Mouse (Mus musculus): ENCODE results near the gene Adgrl2. TPM values are rescaled to one million over a fixed set of nuclear protein-coding genes. Genes with fewer than 3 reads are reported as not detected.

The Adgrl2 gene
- polyA plus RNA-seq, 1 experiment from 2014 or later = 80.2 TPM

DNA sequence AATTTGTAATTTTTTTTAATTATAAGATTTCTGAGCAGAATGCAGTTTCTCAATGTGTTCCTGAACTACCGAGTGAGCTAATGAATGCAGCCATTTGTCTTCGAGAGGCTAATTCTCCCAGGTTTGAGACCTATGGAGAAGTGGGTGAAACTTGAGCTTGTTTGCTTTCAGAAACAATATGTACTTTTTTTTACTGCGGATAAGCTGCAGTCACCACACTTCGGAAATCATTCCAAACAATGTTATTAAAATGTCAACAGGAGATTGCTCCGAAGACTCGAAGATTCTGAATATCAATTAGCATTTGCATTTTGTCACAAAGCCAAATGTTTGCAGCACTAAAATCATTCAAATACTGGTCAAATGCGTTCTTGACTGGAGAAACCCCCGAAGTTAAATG, 701 bp upstream of the Adgrl2 start:
- DNase-seq (ENCODE audit: low spot score) = no peak

DNA sequence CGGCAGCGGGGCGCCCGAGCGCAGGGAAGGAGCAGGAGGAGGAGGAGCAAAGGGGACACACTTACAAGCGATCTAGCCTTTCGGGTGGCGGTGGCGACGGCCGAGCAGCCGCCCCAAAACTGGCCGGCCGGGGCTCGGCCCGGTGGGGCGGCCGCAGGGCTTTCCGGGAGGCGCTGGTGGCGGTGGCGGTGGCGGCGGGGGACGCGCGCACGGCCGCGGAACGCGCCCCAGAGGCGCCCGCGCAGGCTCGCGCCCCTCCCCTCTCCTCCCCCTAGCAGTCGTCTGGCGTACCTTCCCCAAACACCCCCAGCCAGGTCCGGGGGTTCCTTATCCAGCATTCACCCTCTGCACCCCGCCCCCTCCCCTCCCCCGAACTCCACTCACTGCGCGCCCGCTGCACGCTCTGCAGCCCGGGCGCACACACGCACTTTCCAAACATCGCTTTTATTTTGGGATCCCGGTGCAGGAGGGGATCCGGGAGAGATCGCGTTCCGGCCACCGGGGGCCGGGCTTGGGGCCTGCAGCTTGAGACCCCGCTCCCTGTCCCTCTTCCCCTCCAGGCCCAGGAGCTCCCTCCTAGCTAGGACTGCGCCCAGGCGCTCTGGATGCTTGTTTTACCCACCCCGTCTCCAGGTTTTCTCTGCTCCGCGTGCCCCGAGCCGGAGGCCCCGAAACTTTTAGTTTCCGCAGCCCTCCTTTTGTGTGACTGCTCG, 381 bp downstream of the Adgrl2 start:
- Histone ChIP-seq H3K27ac (replicated peaks; ENCODE audit: low read depth, low read length) (peak overlapping the region; percentile 100), H3K4me1 (ENCODE audit: control insufficient read depth, insufficient read depth, low read length) (peaks cover 23% of the 10 kb centered on the region), H3K27me3 (replicated peaks; ENCODE audit: control insufficient read depth, insufficient read depth, low read length) (no peaks in the 10 kb centered on the region), H3K36me3 (ENCODE audit: control insufficient read depth, insufficient read depth, low read length) (no peaks in the 10 kb centered on the region), H3K9ac (ENCODE audit: low read depth, low read length) (peak overlapping the region; percentile 99), H3K4me2 (ENCODE audit: low read depth, low read length) (peak overlapping the region; percentile 83), H3K9me3 (ENCODE audit: control insufficient read depth, low read length) (no peaks in the 10 kb centered on the region), H3K4me3 (ENCODE audit: low read depth, low read length) (peak overlapping the region; percentile 97)
- WGBS = 0% methylated on average over 20 of the region's 68 CpGs
- peak; percentile 75 for ATAC-seq (ENCODE audit: low read depth)
- DNase-seq (ENCODE audit: low spot score) = peak; percentile 95

More for the DNA sequence above, 701 bp upstream of the Adgrl2 start:
- H3K9me3 ChIP-seq (ENCODE audit: control insufficient read depth, low read length) = no peaks in the 10 kb centered on the region
- no peaks in the 10 kb centered on the region for H3K36me3 ChIP-seq (ENCODE audit: control insufficient read depth, insufficient read depth, low read length)
- no peak for ATAC-seq (ENCODE audit: low read depth)
- no peaks in the 10 kb centered on the region for H3K27me3 ChIP-seq (replicated peaks; ENCODE audit: control insufficient read depth, insufficient read depth, low read length)
- WGBS = 4% methylated on average over 8 of the region's 8 CpGs
- H3K4me2 ChIP-seq (ENCODE audit: low read depth, low read length) = peak overlapping the region; percentile 83
- H3K9ac ChIP-seq (ENCODE audit: low read depth, low read length) = peak overlapping the region; percentile 99; the same call in 1 of the 2 replicates
- peak overlapping the region; percentile 97 for H3K4me3 ChIP-seq (ENCODE audit: low read depth, low read length)
- H3K4me1 ChIP-seq (ENCODE audit: control insufficient read depth, insufficient read depth, low read length) = peaks cover 17% of the 10 kb centered on the region
- peak overlapping the region; percentile 100 for H3K27ac ChIP-seq (replicated peaks; ENCODE audit: low read depth, low read length)

DNA sequence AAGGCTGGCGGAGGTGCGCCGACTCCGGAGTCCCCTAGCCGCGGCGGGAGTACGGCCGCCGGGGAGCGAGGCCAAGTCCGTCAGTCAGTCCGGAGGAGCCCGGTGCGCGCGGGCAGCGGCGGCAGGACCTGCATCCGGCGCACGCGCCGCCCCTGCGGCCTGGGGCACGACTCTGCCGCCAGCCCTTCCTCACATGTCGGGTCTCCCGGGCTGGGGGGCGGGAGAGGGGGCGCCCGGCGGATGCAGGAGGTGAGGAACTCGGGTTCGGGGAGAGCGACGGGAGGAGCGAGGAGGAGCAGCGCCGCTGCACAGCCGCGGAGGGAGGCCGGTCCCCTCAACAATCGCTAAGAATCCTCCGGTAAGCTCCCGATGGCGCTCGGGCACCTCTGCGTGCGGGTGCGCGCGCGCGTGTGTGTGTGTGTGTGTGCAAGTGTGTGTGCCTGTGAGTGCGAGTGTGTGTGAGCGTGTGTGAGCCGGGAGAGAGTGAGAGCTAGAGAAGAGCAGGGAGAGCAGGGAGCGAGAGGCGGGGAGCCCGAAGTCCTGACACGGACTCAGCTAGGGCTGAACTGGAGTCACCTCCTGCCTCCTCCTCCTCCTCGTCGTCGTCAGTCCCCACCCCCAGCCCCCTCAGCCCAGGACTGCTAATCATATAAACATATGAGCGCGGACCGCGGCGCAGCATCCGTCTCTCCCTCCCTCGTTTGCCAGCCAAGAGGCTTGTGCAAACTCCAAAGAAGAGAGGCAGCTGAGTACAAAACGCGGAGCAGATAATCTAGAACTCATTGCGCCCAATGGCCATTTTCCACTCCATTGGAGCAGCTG, 1.1 kb downstream of the Adgrl2 start:
- Histone ChIP-seq H3K27me3 (replicated peaks; ENCODE audit: control insufficient read depth, insufficient read depth, low read length) (no peaks in the 10 kb centered on the region), H3K4me2 (ENCODE audit: low read depth, low read length) (peak overlapping the region; percentile 83), H3K36me3 (ENCODE audit: control insufficient read depth, insufficient read depth, low read length) (no peaks in the 10 kb centered on the region), H3K9ac (ENCODE audit: low read depth, low read length) (peak overlapping the region; percentile 99), H3K9me3 (ENCODE audit: control insufficient read depth, low read length) (no peaks in the 10 kb centered on the region), H3K27ac (replicated peaks; ENCODE audit: low read depth, low read length) (peak overlapping the region; percentile 100), H3K4me1 (ENCODE audit: control insufficient read depth, insufficient read depth, low read length) (peaks cover 31% of the 10 kb centered on the region), H3K4me3 (ENCODE audit: low read depth, low read length) (peak overlapping the region; percentile 97)
- WGBS = 0% methylated on average over 24 of the region's 75 CpGs
- DNase-seq (ENCODE audit: low spot score) (peak; percentile 97), ATAC-seq (ENCODE audit: low read depth) (peak; percentile 90)

DNA sequence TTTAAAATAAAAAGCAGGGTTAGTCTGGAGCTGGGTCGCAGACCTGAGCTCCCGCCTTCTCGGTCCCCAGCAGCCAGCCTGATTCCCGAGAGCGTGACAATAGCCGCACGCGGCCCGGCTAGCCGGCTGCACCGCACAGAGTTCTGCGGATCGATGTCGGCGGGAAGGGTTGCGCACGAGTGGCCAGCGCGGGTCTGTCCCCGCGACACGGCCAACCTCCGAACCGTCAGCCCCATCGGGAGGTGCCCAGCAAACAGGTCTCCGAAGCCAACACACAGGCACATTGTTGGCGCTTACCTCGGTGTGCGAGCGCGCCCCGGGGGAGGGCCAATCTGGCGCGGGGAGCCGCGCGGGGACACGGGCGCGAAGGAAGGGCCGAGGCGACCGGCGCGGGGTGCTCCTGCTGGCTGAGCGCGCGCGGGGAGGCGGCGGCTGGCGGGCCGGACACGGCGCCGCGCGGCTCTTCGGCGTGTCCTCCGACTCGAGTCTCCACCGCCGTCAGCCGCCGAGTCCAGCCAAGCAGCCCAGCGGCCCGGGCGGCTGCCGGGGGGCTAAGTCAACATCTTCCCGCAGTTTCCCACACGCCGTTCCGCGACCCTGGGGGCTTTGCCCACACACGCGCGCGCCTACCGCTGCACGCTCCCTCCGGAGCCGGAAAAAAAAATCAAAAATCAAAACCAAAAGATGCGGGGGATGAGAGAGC, 1.9 kb downstream of the Adgrl2 start:
- peak overlapping the region; percentile 100 for H3K27ac ChIP-seq (replicated peaks; ENCODE audit: low read depth, low read length)
- DNase-seq (ENCODE audit: low spot score) = no peak
- WGBS = under 1% methylated on average over 44 of the region's 84 CpGs

DNA sequence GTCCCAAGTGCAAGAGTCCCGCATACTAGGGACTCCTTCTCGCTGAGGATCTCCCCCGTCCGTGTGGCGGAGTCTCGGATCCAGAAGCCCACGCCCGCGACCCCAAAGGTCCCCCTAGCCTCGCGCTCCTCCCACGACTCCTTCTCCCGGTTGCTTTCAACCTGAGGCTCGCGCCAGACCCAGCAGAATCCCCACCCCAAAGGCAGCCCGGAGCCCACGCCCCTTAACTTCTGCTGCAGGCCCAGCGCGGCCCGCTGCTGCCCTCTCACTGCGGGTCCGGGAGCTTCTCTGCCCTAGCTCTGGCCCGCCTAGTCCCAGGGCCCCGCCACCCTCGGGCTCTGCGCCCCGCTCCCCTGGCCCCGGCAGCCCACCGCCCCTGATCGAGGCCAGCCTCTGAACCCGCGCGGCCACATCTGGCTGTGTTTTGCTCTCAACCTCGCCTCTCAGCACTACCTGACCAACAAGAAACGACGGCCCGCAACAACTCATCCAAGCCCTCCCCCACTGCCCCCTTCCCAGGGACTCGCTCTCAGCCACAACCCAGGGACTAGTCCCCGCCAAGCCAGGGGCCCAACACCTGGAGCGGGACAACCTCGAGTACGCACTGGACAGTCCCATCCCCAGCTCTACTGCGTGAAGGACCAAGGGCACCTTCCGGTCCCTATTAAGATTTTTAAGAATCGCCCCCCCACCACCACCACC, 2.6 kb downstream of the Adgrl2 start:
- peak; percentile 58 for ATAC-seq (ENCODE audit: low read depth)

More for the DNA sequence above, 1.9 kb downstream of the Adgrl2 start:
- H3K4me2 ChIP-seq (ENCODE audit: low read depth, low read length) = peak overlapping the region; percentile 83
- H3K4me3 ChIP-seq (ENCODE audit: low read depth, low read length) = peak overlapping the region; percentile 97
- no peak for ATAC-seq (ENCODE audit: low read depth)
- H3K4me1 ChIP-seq (ENCODE audit: control insufficient read depth, insufficient read depth, low read length) = peaks cover 36% of the 10 kb centered on the region
- peak overlapping the region; percentile 99 for H3K9ac ChIP-seq (ENCODE audit: low read depth, low read length)
- no peaks in the 10 kb centered on the region for H3K27me3 ChIP-seq (replicated peaks; ENCODE audit: control insufficient read depth, insufficient read depth, low read length)
- H3K9me3 ChIP-seq (ENCODE audit: control insufficient read depth, low read length) = no peaks in the 10 kb centered on the region
- no peaks in the 10 kb centered on the region for H3K36me3 ChIP-seq (ENCODE audit: control insufficient read depth, insufficient read depth, low read length)

DNA sequence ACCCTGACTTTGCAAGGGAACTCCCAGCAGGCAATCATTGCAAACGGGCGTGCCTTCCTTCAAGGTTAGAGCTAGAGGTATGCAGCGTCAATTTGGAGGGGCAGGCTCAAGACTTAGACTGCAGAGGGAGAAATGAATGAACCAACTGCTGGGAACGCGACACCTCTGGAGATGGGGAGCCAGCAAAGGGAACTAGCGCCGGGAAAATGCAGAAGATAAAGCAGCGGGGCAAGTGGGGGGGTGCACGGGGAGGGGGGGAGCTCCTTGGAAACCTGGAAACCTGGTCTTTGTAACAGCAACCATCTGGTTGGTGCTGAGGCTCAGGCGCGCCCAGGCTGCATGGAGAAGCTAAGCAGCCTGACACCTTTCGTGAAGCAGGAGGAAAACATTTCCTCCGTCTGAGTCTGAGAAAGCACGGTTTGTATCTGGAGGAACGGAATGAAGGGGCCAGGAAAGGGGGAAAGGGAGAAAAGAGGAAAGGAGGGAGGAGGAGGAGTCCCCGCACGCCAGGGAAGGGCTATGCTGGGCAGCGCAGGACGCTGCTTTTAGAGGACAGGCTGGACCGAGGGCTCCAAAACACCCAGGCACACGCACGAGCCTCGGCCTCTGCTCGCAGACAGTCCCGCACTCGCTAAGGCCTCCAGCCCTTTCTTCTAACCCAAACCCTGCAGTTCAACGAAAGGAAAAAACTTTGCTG, 3.3 kb downstream of the Adgrl2 start:
- Histone ChIP-seq H3K27me3 (replicated peaks; ENCODE audit: control insufficient read depth, insufficient read depth, low read length) (no peaks in the 10 kb centered on the region), H3K9ac (ENCODE audit: low read depth, low read length) (peak overlapping the region; percentile 99), H3K9me3 (ENCODE audit: control insufficient read depth, low read length) (no peaks in the 10 kb centered on the region), H3K27ac (replicated peaks; ENCODE audit: low read depth, low read length) (peak overlapping the region; percentile 100), H3K36me3 (ENCODE audit: control insufficient read depth, insufficient read depth, low read length) (no peaks in the 10 kb centered on the region), H3K4me2 (ENCODE audit: low read depth, low read length) (peak overlapping the region; percentile 83), H3K4me1 (ENCODE audit: control insufficient read depth, insufficient read depth, low read length) (peaks cover 40% of the 10 kb centered on the region), H3K4me3 (ENCODE audit: low read depth, low read length) (peak overlapping the region; percentile 97)
- ATAC-seq (ENCODE audit: low read depth) = no peak
- WGBS = under 1% methylated on average over 26 of the region's 27 CpGs
- DNase-seq (ENCODE audit: low spot score) = peak; percentile 71

More for the DNA sequence above, 2.6 kb downstream of the Adgrl2 start:
- Histone ChIP-seq H3K4me3 (ENCODE audit: low read depth, low read length) (peak overlapping the region; percentile 97), H3K27me3 (replicated peaks; ENCODE audit: control insufficient read depth, insufficient read depth, low read length) (no peaks in the 10 kb centered on the region), H3K27ac (replicated peaks; ENCODE audit: low read depth, low read length) (peak overlapping the region; percentile 100), H3K4me2 (ENCODE audit: low read depth, low read length) (peak overlapping the region; percentile 83), H3K9me3 (ENCODE audit: control insufficient read depth, low read length) (no peaks in the 10 kb centered on the region), H3K9ac (ENCODE audit: low read depth, low read length) (peak overlapping the region; percentile 99), H3K36me3 (ENCODE audit: control insufficient read depth, insufficient read depth, low read length) (no peaks in the 10 kb centered on the region), H3K4me1 (ENCODE audit: control insufficient read depth, insufficient read depth, low read length) (peaks cover 36% of the 10 kb centered on the region)
- WGBS = under 1% methylated on average over 35 of the region's 45 CpGs
- peak; percentile 95 for DNase-seq (ENCODE audit: low spot score)

DNA sequence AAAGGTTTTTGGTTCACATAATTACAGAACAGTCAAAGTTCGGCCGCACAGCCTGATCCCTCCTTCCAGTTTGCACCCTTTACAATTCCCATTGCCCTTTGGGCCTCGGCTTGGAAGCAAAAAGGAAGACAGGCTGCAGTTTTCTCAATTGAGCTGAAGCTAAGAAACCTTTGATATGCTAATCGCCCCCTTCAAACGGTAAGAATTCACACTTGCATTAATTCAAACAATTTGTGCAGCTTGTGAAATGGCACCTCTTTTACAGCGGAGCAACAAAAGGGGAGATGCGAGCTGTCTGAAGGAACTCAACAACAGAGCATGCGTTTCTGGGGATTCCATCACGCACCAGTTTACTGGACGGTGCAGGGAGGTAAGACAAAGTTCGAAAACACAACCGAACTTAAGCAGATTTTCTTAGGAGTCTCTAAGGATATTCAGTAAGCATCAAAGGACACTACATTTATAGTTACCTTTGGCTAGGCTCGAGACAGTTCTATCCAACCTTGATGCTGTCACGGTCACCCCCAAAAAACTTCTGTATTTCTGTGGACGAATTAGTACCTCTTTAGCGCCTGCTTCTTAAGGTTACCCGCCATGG, 4.0 kb downstream of the Adgrl2 start:
- no peaks in the 10 kb centered on the region for H3K36me3 ChIP-seq (ENCODE audit: control insufficient read depth, insufficient read depth, low read length)
- H3K9me3 ChIP-seq (ENCODE audit: control insufficient read depth, low read length) = no peaks in the 10 kb centered on the region
- H3K4me3 ChIP-seq (ENCODE audit: low read depth, low read length) = peak overlapping the region; percentile 97
- H3K27ac ChIP-seq (replicated peaks; ENCODE audit: low read depth, low read length) = peak overlapping the region; percentile 100
- DNase-seq (ENCODE audit: low spot score) (no peak), ATAC-seq (ENCODE audit: low read depth) (no peak)
- peak overlapping the region; percentile 83 for H3K4me2 ChIP-seq (ENCODE audit: low read depth, low read length)
- WGBS = 4% methylated on average over 17 of the region's 17 CpGs
- H3K9ac ChIP-seq (ENCODE audit: low read depth, low read length) = peak overlapping the region; percentile 99
- H3K4me1 ChIP-seq (ENCODE audit: control insufficient read depth, insufficient read depth, low read length) = peaks cover 39% of the 10 kb centered on the region
- no peaks in the 10 kb centered on the region for H3K27me3 ChIP-seq (replicated peaks; ENCODE audit: control insufficient read depth, insufficient read depth, low read length)

Data from embryonic facial prominence, embryonic 14.5 days (tissue).